Mouse (Mus musculus) activated CD4-positive, CD25-positive, alpha-beta regulatory T cell, adult 4 months (primary cell): ENCODE measurements around the gene Crxos. TPM values are rescaled to one million over a fixed set of nuclear protein-coding genes. Genes with fewer than 3 reads are reported as not detected.
"Not testable (repeated sequence)": the region's sequence is repeated elsewhere in the genome, so short reads cannot be mapped to it uniquely, and the experiment has no call there.

Experiments
- ATAC-seq: one replicate; pipeline ENCODE4 v1.8.0; 2017
- polyA plus RNA-seq, 2 experiments: library from polyadenylated mRNA; unstranded; fragments of 100-300 nt; shearing (Covaris generic); gene quantifications; one replicate each; pipeline ENCODE4 v1.2.1; 2017

Gene Crxos
- not detected for polyA plus RNA-seq

DNA sequence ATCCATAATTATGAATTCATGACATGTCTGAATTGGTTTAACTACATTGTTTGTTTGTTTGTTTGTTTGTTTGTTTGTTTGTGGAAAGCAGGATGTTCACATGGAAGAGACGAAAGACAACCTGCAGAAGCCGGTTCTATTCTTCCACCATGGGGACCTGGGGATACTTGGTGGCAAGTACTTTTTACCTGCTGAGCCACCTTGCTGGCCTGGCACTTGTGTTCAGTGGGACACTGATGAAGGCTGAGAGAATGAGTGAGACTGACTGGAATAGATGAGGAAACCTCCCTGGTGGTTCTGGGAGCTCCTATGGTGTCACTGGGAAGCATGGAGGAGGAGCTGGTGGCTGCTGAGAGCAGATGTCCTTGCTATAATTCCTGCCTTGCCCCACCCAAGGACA is at the start of gene Crxos:
Crxos (plus strand) TSS at position 301 of the 400 bp plus-strand sequence.
- ATAC-seq: no peak

- no peak for ATAC-seq
These were observed 42.8 kb upstream of the Crxos start, which contains the start of gene Obox6 for GRCm38 (mm10) chr7:15839578-15839977. Obox6 (minus strand) TSS chr7:15839678.

DNA sequence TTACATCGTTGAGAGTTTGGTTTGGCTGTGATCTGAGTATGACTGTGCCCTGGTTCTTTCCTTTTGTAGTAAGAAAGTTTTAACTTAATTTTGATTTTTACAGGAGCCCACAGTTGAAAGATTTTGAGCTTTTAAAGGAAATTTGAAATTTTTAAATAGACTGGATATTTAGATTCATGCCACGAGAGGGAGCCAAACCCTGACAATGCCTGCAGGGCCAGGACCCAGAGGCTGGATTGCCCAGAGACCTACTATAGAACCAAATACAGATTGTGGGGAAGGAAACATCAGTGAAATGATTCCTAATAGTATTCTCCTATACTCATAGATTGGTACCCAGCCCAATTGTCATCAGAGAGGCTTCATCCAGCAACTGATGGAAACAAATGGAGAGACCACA is 22.8 kb upstream of the Crxos start:
- ATAC-seq: no peak

DNA sequence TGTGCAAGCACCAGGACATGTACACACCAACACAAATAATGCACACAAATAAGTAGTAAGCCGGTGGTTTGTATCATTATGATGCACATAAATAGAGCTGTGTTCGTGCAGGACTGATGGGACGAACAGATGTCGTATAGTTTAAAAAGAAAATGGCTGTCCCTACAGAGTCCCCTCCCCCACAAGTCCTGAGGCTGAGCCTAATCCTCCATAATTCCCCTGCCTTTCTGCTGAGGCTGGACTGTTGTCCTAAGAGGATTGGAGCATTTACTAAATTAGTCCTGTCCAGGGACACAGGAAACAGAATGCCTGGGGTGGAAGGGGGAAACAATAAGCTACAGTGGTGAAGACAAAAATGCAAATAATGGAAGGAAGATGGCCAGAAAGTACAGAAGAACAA is 18.3 kb upstream of the Crxos start:
- ATAC-seq: no peak

DNA sequence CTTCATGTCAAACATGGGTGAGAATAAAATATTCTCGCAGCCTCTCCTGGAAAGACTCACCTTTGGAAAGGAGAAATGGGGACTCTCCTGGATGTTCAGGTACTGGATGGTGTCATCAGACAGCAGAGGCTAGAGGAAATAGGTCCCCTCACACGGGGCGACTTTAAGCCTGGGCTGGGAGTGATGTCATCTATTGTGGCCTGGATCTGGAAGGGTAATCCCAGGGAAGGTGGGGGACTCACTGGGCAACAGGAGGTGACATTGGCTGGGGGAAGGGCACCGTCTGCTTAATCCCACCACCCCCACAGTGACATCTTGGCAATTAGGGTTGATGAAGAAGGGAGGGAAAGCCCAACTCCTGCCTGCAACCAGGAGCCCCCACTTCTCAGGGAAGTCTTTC is 2.7 kb upstream of the Crxos start, which contains the start of gene Crx:
Crx (minus strand) TSS at position 213 of the 400 bp plus-strand sequence.
- no peak for ATAC-seq

DNA sequence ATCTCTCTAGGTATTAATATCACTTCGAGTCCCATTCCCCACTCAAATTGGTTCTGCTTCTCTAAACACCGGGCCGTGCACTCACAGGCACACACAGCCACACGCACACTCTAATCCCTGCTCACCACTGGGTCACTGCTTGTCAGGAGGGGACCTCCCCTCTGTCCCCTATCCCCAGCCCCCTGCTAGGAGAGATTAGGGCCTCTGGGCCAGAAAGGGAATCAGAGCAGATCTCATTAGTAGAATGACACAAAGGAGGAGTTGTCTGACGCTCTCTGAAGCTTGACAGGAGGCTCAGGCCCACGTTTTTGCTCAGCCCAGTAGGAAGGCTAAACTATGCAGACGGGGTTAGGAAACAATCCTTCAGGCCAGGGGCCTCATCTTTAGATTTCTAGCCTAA is 1.0 kb upstream of the Crxos start:
- no peak for ATAC-seq

DNA sequence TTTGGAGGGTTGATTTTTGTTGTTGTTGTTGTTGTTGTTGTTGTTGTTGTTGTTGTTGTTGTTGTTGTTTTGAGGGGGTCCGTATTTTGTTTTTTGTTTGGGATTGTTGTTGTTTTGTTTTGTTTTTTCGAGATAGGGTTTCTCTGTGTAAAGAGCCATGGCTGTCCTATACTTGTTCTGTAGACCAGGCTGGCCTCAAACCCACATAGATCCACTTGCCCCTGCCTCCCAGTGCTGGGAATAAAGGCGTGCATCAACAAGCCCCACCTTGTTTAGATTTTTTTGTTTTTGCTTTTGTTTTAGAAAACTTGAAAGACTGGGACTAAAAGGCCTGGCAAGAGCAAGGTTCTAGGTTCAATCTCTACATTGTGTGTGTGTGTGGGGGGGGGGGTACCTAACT is 586 bp upstream of the Crxos start:
- ATAC-seq: no peak

GRCm38 (mm10) chr7:15884127-15884526 is 1.7 kb downstream of the Crxos start:
- no peak for ATAC-seq

DNA sequence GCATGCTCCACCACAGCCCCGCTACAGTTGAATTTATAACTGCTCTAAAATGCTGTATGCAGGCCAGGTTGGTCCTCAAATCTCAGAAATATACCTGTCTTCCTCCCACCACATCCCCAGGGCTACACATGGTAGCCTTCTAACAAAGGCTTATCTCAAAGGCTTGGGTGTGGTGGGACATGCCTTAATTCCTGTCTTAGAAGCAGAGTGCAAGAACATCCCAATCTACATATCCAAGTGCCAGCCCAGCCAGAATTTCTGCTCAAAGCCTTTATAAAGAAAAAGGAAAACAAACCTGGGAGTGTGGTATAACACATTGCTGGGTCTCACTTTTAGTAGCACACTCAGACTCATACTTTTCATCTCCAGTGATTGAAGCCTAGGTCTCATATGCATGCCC is 11.8 kb downstream of the Crxos start:
- no peak for ATAC-seq

DNA sequence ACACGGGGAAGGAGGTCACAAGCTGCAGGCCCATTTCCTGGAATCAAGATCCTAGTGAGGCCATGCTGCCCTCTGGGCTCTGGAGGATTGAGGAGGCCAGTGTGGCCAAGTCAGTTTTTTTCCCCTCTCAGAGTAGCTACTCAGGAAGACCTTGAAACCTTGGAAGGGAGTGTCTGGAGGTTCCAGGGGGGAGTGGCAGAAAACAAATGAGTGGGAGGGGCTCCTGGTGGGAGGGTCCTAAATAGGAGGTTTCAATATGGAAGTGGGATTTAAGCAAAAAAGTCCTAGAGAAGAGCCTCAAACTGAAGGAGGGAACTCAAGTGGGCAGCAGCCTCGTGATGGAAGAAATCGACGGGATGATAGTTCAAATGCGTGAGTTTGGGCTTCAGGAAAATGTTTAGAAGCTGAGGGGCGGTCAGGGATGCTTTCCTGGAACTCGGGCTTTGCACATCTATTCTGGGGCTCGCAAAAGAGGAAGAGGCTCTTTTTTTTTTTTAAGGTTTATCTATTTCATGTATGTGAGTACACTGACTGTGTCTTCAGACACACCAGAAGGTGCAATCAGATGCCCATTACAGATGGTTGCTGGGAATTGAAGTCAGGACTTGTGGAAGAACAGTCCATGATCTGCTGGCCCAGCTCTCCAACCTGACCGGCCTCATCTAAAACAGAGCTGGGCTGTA is 19.1 kb downstream of the Crxos start:
- no peak for ATAC-seq

DNA sequence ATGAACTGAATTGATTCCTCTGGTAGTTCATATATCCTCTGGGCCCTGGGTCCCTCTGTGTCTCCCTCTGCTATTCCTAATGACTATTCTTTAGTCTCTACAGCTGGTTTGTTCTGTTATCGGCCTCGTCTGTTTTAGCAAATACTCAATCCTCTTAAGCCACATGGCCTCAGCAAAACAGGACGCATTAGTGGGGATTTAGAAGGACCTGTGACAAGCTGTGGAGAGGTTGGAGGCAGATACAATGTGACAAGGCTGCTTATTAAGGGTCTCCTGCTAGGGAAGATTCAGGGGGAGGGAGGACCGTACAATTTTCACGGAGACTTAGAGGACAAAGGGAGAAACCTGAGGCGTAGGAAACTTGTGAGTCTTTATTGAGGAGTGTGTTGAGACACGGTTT is 23.4 kb downstream of the Crxos start:
- no peak for ATAC-seq

DNA sequence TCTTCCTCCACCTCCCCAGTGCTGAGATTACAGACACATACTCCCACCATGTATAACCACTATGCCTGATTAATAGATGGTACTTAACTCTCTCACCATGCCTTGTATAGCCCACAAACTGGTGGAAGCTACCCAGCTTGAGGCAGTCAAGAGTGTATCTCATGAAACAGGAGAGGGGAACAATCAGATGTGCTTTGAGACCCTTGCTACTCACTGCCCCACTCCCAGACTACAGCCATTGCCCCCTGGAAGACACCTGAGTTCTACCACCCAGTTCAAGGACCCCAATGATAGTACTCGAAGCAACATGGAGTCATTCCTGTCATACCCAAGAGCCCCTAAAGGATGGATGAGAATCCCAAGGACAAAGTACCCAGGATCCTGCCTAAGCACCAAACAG is 24.2 kb downstream of the Crxos start:
- no peak for ATAC-seq

DNA sequence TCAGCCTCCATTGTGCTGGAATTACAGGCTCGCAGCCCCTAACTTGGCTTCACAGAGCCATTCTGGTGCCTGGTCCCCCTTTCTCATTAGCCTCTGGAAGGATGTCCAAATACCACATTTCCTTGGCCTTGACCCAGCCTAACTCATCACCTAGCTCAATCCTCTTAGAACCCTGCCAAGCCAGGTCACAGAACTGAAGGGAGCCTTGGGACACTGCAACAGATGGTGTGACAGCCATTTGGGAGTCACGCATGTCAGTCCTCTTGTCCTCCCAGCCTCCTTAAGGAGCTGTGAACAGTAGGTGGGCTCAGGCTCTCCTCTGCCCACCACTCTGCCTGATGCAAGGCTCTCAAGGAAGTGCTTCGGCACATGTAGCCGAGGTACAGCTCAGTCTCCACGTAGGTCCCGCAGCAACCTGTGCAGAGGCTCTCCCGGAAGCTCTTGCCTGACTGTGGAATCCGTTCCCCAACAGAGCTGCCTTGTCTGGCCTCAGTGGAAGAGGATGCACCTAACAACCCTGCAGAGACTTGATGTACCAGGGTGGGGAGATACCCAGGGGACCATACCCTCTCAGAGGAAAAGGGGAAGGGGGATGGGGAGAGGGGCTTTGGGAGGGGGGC is 25.7 kb downstream of the Crxos start:
- ATAC-seq: no peak

- no peak for ATAC-seq
These were observed 28.1 kb downstream of the Crxos start for GRCm38 (mm10) chr7:15910521-15910920.

- ATAC-seq: no peak
These were observed 29.8 kb downstream of the Crxos start for GRCm38 (mm10) chr7:15912183-15912582.

DNA sequence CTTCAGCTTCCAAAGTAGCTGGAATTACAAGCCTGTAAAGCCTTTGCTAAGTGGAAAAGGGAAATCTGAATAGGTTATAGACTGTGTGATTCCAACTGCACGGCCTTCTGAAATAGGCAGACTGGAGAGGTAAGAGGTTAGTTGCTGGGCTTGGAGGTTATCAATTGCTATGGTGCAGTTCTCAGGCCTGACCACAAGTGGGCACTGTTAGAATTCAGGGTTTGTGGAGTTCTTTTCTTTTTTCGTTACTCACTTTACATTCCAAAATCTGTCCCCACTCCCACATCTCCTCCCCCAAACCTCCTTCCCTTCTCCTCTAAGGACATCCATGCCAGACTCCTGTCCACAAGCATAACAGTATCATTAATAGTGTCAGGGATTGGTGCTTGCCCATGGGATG is 31.8 kb downstream of the Crxos start:
- no peak for ATAC-seq

DNA sequence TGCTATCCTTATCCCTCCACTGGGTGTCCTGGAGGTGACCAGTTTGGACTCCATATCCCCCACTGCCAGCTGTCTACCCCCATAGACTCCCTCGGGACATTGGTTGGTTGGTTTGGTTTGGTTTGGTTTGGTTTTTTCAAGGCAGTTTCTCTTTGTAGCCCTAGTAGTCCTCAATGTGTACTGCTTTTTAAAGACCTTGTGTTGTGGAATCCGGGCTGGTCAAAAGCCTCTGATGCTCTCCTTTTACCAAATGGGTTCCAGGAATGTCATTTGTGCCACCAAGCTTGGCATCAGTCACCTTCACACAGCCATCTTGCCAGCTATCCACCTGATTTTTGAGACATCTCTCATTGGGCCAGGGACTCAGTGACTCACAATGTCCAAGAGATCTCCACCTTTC is 32.3 kb downstream of the Crxos start:
- no peak for ATAC-seq

DNA sequence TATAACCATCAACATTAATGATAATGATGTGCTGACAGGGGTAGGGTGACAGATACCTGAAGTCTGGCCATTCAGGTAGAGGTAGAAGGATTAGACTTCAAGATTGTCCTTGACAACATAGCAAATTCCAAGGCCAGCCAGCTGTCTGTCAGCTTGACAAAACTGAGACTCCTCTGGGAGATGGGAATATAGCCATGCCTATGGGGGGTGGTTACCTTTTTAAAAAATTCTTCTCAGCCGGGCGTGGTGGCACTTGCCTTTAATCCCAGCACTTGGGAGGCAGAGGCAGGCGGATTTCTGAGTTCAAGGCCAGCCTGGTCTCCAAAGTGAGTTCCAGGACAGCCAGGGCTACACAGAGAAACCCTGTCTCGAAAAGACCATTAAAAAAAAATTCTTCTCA is 33.3 kb downstream of the Crxos start:
- not testable (repeated sequence) for ATAC-seq

DNA sequence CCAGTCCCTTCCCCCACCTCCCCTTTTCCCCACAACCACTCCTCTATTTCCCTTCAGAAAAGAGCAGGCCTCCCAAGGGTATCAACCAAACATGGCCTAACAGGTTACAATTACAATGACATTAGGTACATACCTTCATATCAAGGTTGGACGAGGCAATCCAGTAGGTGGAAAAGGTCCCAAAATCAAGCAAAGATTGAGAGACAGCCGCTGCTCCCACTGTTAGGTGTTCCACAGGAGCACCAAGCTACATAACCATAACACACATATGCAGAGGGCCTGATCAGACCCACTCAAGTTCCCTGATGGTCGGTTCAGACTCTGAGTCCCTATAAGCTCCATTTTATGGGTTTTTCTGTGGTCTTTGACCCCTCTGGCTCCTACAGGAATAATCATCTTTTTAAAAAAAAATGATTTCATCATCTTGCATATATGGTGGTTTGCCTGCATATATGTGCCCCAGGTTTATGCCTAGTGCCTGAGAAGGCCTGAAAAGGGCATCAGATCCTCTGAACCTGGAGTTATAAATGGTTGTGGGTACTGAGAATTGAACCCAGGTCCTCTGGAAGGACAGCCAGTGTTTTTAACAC is 33.8 kb downstream of the Crxos start:
- no peak for ATAC-seq

GRCm38 (mm10) chr7:15916996-15917395 is 34.6 kb downstream of the Crxos start:
- ATAC-seq: no peak

- no peak for ATAC-seq
These were observed 36.0 kb downstream of the Crxos start for GRCm38 (mm10) chr7:15918371-15918770.

GRCm38 (mm10) chr7:15919947-15920346 is 37.5 kb downstream of the Crxos start:
- ATAC-seq: no peak

DNA sequence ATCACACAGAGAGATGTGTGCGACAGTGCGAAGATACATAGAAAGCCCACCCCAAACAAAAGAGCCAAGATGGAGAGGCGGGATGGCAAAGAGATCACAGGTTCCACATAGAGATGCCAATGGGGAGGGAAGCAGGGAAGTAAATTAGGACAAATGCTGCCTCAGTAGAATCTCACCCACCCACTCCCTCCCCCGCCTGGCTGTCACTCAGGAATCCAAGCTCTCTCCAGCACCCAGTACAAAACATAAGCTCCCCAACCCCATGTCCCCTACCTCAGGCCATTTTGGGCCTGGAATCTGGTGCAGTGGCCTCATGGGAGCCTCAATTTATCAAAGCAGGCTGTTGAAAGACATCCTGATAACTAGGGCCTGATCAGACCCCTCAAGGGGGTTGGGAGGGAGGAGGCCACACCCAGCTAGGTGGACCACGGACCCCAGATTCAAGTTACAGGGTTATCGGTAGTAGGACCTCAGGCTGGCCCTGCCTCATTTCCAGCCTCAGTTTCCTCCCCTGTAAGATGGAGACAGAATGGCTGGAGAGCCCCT is 38.3 kb downstream of the Crxos start:
- no peak for ATAC-seq

DNA sequence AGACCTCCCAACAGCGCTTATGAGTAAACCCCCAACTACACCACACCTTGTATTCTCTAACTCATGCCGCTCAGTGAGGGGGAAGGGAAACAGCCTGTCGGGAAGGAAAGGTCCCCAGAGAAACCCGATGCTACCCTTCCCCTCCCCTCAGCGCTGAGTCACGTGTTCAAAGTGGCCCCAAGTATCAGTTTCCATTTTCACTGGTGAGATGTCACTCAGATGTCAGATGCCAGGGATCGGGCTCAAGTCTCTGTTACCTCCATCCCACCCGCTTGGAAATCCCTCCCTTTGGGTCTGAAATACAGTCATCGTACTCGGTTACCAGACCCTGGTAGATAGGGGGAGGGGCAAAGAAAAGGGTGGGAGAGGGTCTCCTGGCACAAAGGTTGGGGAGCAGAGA is 39.4 kb downstream of the Crxos start:
- peak; percentile 72 for ATAC-seq
